Mouse (Mus musculus): ENCODE data around the gene Hist2h2ac.
"Not testable (repeated sequence)": the region's sequence is repeated elsewhere in the genome, so short reads cannot be mapped to it uniquely, and the experiment has no call there.

Hist2h2ac gene

GRCm38 (mm10) chr3:96230404-96230803 lies 9.7 kb upstream of the Hist2h2ac start:
- no peak for DNase-seq (ENCODE audit: low read depth, low spot score)

- DNase-seq (ENCODE audit: low read depth, low spot score), result no peak
Measured at GRCm38 (mm10) chr3:96228828-96229227, 8.1 kb upstream of the Hist2h2ac start.

DNA sequence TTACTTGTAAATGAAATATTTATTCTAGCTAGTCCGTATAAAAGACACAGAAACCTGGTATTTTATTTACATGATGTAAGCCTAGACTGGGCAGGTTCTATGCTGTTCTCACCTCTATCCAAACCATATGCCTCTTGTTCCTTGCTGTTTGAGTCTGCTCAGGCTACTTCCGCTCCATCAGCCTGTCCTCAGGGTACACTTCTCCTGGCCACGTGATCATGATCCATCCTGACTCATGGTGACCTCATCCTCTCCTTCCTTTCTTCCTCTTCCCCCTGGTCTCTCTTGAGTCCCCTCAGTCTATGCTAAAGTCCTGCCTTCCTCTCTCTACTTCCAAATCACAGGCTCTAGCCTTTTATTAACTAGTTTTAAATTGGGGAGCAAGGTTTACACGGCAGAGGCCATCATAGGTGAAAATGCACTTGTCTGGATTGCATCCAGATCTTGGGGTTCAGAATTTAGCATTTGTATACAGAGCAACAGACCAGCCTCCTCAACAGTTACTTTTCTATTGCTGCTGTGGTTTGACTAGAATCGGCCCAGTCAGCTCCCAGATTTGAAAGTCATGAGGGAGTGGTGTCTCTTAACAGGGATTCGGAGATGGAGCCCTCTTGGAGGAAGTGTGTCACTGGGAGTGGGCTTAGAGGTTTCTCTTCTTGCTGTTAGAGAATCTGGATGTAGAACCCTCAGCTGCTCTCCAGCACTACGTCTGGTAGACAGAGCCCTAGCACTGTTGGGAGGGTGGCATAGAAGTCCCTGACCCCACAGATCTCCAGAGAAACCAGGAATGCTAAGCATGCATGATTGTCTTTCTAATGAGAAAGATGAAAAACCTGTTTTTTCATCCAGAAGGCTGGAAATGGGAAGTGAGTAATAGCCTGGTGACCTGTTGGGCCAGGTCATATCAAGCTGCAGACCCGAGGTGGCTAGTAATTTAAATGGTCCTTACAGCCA lies 6.3 kb upstream of the Hist2h2ac start:
- DNase-seq (ENCODE audit: low read depth, low spot score), result no peak

DNA sequence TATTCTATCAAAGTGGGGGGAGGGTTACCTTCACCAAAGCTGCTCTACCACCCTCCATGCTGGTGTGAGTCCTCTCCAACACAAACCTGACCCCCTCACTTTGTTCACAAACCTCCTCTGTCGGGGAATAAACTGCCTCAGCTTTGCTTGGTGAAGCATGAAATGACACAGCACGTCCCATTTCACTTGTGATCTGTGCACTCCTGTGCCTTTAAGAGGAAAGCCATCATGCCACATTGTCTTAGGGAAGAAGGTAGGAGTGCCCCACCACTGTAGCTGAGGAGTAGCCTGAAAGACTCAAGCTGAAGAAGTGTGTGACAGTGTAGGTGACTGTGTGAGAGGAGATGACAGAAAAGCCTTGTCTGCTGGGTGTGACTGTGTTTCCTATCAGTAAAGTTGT lies 4.7 kb upstream of the Hist2h2ac start:
- DNase-seq (ENCODE audit: low read depth, low spot score), result no peak

DNA sequence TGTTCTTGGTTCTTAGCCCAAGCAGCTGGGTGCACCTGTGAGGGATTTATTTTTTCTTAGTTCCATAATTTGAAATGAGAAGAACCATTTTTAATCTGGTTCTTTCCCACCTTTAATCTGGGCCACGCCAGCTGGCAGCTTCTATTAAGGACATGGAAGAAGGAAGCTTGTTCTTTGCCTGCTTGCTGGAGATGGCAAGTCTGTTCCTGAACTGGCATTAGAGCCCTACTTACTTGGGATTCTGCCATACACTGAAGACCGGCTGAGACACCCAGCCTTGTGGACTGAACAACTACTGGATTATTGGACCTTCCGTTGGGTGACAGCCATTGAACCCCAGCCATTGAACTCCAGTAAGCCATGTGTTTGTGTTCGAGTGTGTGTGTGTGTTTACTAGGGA lies 2.1 kb upstream of the Hist2h2ac start:
- no peak for DNase-seq (ENCODE audit: low read depth, low spot score)

DNA sequence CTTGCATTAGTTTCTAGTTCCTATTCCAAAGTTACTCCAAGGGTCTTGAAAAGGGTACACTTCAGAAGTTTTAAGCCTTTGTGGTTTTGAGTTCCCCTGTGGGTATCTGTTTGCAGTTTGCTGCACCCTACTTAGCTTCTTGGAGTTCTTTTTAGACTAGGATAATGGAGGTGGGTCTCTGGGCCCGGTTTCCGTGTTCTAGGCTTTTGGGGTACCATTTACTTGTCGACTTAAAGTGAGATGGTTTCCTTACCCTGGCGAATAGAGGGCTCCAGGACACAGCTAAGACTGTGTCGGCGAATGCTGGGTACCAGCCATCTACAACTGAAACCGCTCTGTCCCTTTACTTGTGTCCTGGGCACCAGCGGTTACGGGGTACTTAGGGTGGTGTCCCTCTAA lies 959 bp upstream of the Hist2h2ac start:
- no peak for DNase-seq (ENCODE audit: low read depth, low spot score)

DNA sequence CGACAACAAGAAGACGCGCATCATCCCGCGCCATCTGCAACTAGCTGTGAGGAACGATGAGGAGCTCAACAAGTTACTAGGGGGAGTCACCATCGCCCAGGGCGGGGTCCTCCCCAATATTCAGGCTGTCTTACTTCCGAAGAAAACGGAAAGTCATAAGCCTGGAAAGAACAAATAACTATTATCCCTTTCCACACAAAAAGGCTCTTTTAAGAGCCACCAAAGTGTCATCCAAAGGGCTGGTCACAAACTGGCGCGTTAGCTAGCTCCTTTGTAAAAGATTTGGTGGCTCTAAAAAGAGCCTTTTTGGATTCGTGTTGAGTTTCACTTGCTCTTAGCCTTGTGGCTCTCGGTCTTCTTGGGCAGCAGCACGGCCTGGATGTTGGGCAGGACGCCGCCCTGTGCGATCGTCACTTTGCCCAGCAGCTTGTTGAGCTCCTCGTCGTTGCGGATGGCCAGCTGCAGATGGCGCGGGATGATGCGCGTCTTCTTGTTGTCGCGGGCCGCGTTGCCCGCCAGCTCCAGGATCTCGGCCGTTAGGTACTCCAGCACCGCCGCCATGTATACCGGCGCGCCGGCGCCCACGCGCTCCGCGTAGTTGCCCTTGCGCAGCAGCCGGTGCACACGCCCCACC lies 432 bp downstream of the Hist2h2ac start:
- DNase-seq (ENCODE audit: low read depth, low spot score), result peak; percentile 69

DNA sequence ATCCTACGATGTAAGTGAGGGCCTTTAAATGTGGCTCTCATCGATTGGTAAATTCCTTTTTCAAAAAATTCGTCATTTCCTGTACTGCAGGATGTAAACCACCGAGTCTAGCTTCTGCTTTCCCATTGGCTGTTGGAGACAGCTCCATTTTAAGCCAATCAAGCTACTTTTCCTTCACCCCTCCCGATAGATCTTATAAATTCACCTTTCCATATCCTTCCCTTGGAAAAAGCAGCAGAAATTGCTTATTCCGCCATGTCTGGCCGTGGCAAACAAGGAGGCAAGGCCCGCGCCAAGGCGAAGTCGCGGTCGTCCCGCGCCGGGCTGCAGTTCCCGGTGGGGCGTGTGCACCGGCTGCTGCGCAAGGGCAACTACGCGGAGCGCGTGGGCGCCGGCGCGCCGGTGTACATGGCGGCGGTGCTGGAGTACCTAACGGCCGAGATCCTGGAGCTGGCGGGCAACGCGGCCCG lies 984 bp downstream of the Hist2h2ac start, which contains the start of the genes Bola1 and Hist2h2ab:
Gene Bola1 (minus strand): TSS at position 49 of the 470 bp plus-strand sequence.
Gene Hist2h2ab (plus strand): TSS at position 205 of the 470 bp plus-strand sequence.
- DNase-seq (ENCODE audit: low read depth, low spot score), result peak; percentile 92

- DNase-seq (ENCODE audit: low read depth, low spot score), result no peak
Measured at GRCm38 (mm10) chr3:96219191-96219641, 1.5 kb downstream of the Hist2h2ac start.

DNA sequence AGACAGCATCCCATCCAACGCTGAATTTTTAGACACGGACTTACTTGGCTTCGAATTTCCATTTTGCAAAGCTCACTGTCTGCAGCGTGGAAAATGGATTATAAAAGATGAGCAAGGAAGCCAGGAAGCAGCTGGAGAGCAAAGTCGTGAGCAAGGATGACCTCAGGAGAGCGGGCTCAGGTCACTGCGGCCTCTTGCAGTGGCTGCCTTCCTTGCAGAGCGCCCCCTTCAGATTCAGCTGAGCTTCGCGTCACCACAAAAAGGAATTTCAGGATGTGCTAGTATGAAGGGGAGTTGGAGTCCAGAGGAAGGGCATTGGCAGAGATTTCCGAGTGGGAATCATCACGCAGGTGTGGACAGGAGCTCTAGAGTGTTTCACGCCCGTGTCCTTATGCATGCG lies 11.4 kb downstream of the Hist2h2ac start:
- DNase-seq (ENCODE audit: low read depth, low spot score), result no peak

GRCm38 (mm10) chr3:96207819-96208218 lies 12.9 kb downstream of the Hist2h2ac start:
- DNase-seq (ENCODE audit: low read depth, low spot score), result no peak

- DNase-seq (ENCODE audit: low read depth, low spot score), result no peak
Measured at GRCm38 (mm10) chr3:96199731-96200130, 20.9 kb downstream of the Hist2h2ac start.

- not testable (repeated sequence) for DNase-seq (ENCODE audit: low read depth, low spot score)
Measured at GRCm38 (mm10) chr3:96198601-96199251, 22.0 kb downstream of the Hist2h2ac start.

DNA sequence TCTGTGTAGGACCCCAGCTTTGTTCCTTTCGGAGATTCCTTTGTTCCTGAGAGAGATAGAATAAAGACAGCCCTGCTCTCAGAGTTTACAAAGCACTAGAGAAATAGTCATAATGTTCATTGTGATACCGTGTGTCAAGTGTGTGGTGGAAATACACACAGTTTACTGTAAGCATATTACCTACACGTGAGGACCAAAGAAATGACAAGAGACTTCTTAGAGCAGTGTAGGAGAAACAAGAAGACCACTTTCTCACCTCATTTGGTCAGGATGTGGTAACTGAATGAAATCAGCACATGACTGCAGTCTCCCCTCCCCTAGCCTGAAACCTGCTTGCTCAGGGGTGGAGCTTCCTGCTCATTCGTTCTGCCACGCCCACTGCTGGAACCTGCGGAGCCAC lies 22.5 kb downstream of the Hist2h2ac start:
- peak; percentile 90 for DNase-seq (ENCODE audit: low read depth, low spot score)

DNA sequence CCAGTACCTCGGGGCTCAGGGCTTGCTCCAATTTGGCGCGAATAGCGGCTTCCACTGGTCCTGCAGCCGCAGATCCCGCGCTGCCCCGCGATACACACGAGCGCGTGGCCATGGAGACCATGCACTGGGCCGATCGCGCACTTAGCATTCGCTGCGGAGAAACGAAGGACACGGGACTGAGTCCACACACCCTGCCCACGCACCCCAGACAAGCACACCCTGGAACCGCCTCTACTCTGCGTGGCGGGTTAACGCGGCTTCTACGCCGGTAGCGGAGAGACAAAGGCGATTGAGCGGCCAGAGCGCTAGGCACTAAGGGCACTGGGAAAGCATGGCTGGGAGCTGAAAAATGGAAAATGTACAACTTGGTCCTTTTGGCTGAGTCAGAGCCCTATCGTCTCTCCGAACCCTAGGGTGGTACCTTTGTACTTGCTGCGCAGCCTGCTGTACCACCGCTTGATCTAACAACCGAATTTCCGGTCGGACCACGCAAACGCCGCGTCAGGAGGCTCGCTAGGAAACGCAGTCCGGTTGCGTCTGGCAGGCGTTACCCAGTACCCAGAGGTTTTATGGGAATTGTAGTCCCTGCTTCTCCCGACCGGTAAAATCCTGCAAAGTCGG lies 23.4 kb downstream of the Hist2h2ac start:
- DNase-seq (ENCODE audit: low read depth, low spot score), result peak; percentile 91

- DNase-seq (ENCODE audit: low read depth, low spot score), result no peak
Measured at GRCm38 (mm10) chr3:96196437-96197128, 24.1 kb downstream of the Hist2h2ac start.

GRCm38 (mm10) chr3:96195616-96196313 lies 24.9 kb downstream of the Hist2h2ac start:
- DNase-seq (ENCODE audit: low read depth, low spot score), result no peak

DNA sequence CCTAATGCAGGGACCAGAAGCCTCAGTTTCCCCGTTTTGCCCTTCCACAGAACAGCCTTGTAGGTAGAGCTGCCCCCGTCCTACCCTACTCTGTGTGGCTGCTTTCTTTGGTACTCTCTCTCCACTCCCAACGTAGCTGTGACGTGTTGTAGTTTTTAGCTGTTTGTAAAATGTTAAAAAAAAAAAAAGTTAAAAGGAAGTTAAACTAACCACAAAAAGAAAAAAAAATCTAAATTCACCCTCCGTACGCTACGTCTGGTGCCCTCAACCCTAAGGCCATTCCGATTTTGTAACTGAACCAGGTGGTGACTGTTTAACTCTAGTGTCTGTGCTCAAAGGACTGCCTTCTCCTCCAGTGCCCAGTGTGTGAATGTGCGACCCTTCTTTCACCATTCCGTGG lies 25.7 kb downstream of the Hist2h2ac start:
- peak; percentile 45 for DNase-seq (ENCODE audit: low read depth, low spot score)

DNA sequence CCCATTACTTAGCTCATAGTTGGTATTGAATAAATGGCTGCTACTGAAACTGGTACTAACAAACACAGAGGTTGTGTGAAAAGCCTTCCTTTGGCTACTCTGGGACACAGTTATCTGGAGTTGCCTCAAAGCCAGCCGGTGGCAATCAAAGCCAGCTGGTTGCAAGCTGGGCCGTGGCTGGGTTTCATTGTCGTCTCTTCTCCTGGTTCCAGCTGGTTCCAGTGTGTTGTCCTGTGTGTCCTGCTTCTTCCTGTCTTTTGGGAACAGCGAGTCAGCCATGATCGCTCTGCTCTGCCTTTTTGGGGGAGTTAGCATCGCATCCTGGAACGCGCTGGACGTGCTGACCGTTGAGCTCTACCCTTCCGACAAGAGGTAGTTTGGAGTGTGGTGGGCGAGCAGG lies 27.7 kb downstream of the Hist2h2ac start:
- DNase-seq (ENCODE audit: low read depth, low spot score), result no peak

GRCm38 (mm10) chr3:96182382-96182776 lies 38.3 kb downstream of the Hist2h2ac start:
- DNase-seq (ENCODE audit: low read depth, low spot score), result no peak

Measured in CD4-positive helper T cell, adult 2 months (primary cell).